In the genomic region with DNA sequence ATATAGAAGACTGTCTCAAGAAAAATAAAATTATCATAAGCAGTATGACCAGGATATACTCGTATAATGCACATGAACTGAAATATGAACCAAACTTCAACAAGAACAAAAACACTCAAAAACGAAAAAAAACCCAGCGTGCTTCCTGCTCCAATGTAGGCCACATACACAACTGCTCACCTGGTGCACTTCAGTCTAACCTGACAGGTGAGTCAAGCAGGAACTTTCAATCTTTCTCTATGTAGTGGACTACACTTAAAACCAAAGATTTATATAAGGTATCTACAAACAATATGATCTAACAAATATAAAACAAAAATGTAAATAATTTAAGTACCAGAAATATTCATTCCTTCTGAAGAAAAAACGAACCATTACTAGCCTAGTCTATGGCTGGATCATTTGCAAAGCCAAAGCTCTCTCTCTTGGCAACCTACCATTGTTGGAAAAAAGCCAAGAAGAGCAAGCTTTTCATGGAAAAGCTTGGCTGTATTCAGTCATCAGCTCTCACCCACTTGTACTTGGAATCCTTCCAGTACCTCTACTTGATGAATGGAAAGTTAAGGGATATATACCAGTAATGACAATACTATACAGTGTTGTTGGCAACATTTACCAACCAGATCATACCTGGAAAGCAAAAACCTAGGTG, we compare ENCODE assay signal across 10 mouse cellular contexts. TPM values are rescaled to one million over a fixed set of nuclear protein-coding genes. Genes with fewer than 3 reads are reported as not detected.
DNase-seq lines count a peak whose midpoint lies in the region; ATAC-seq lines count a peak whose summit lies in the region.
"Had no signal": no experiment of that assay in that cellular context is flagged by ENCODE, and none has a peak within 500 bp of the region (broad histone marks: within the 10 kb centered on the region; RNA-seq: fewer than 3 reads in every experiment).

No protein-coding gene starts in this region.

- H3K4me3 ChIP-seq in hindbrain, embryonic 15.5 days, result no peak overlapping the region
- H3K4me3 ChIP-seq: erythroblast, embryonic 14.5 days had no signal

- no peak overlapping the region for H3K4me2 ChIP-seq in hindbrain, embryonic 15.5 days

- H3K9ac ChIP-seq in hindbrain, embryonic 15.5 days, result no peak overlapping the region

- intact Hi-C loops in heart, postnatal 25 days (cut with DNase I), result loop anchor here (5.0 kb wide), 1 partner anchor 52 kb away; the partner anchor contains the start of gene Crebbp

- no peaks in the 10 kb centered on the region for H3K36me3 ChIP-seq in hindbrain, embryonic 15.5 days

- no peaks in the 10 kb centered on the region for H3K27me3 ChIP-seq in hindbrain, embryonic 15.5 days

- WGBS in hindbrain, embryonic 15.5 days, result 84% methylated on average over 4 of the region's 4 CpGs

- DNase-seq in heart, adult 18-20 months, result peak; percentile 78 to 80
- no peak for DNase-seq in heart, postnatal 25 days (ENCODE audit: low spot score)
- peak; percentile 78 for DNase-seq in MN1 (ENCODE audit: low spot score)
- DNase-seq in cerebellum, adult 9-10 months, result peak; percentile 90
- peak; percentile 83 for DNase-seq in lung, postnatal 36 days
- DNase-seq in thymus, adult 18-20 months, result no peak

- H3K9me3 ChIP-seq in hindbrain, embryonic 15.5 days, result no peaks in the 10 kb centered on the region
- H3K9me3 ChIP-seq: G1E had no signal

- peak; percentile 68; the same call in 1 of the 2 replicates for ATAC-seq in hindbrain, embryonic 15.5 days (ENCODE audit: low FRiP score, low read depth)
- ATAC-seq in erythroblast, adult 5-6 weeks (replicated peaks; ENCODE audit: low FRiP score, poor library complexity, severe bottlenecking), result no peak

- H3K27ac ChIP-seq in hindbrain, embryonic 15.5 days (replicated peaks), result 0 out of 2 replicates have a peak overlapping the region, but pooled peaks have one; percentile 3

- peaks cover 36% of the 10 kb centered on the region for H3K4me1 ChIP-seq in hindbrain, embryonic 15.5 days (replicated peaks)

RNA-seq across cellular contexts. Expression of gene Crebbp, which starts 53.4 kb away (rescaled TPM):
- 10 to 100 TPM; 39.3 to 40.0 TPM for total RNA-seq in heart, adult 18-20 months (2021)
- 10 to 100 TPM; 34.5 to 43.4 TPM for total RNA-seq in heart, postnatal 25 days (2021)
- polyA plus RNA-seq in hindbrain, embryonic 15.5 days (2015; fragmentation: Nextera tagmentation; extraction: Ambion mirVana), result 35.7 and 36.4 TPM in 2 replicates
- total RNA-seq in erythroblast, adult 5-6 weeks (2015; ENCODE audit: low replicate concordance), result 52.0 and 61.3 TPM in 2 replicates
- total RNA-seq in erythroblast, adult 5-6 weeks (2017; ENCODE audit: low replicate concordance), result 88.4 and 209 TPM in 2 replicates

Comparison
In these comparisons a context has a peak if more than half of its experiments do, and no peak if none do; other contexts are left out.
1. DNase-seq: peak in heart, adult 18-20 months (2 of 2), MN1 (single experiment), cerebellum, adult 9-10 months (single experiment) and lung, postnatal 36 days (single experiment); none in heart, postnatal 25 days (single experiment) and thymus, adult 18-20 months (0 of 2).